Mouse (Mus musculus) ES-E14 (cell line): ENCODE measurements around the gene Msl1. TPM values are rescaled to one million over a fixed set of nuclear protein-coding genes. Genes with fewer than 3 reads are reported as not detected.

Source experiments
- DNase-seq: peaks from one replicate; pipeline ENCODE4 v3.0.0-alpha.2; 2013; ENCODE audit warnings: low read depth, low spot score
- H3K27ac ChIP-seq: 2 replicates; pipeline ENCODE4 v1.5.1; 2012; ENCODE audit warnings: low read depth, mild to moderate bottlenecking, low read length, moderate library complexity, mixed read lengths; ENCODE audit not compliant: poor library complexity, insufficient read depth, severe bottlenecking
- H3K36me3 ChIP-seq: 2 replicates; pipeline ENCODE4 v1.6.1; 2012; ENCODE audit warnings: mild to moderate bottlenecking, low read length, moderate library complexity, mixed read lengths; ENCODE audit not compliant: control insufficient read depth, poor library complexity, insufficient read depth, severe bottlenecking
- H3K4me1 ChIP-seq, 2 experiments: fragments of 150-350 bp in 1 of 2; sonication (generic) in 1 of 2; 2 replicates each; pipeline ENCODE4 v1.6.1; 2012; ENCODE audit warnings: low read length in 2 of 2, mild to moderate bottlenecking in 1 of 2, mixed read lengths in 1 of 2; ENCODE audit not compliant: control insufficient read depth in 2 of 2, insufficient read depth in 2 of 2, poor library complexity in 1 of 2
- H3K4me3 ChIP-seq, 2 experiments: fragments of 150-350 bp in 1 of 2; sonication (generic) in 1 of 2; 2 replicates each; pipeline ENCODE4 v1.5.1; 2012; ENCODE audit warnings: low read length in 2 of 2, low read depth in 1 of 2, mild to moderate bottlenecking in 1 of 2, mixed read lengths in 1 of 2; ENCODE audit not compliant: insufficient read depth in 1 of 2, poor library complexity in 1 of 2, severe bottlenecking in 1 of 2
- H3K9ac ChIP-seq: 2 replicates; pipeline ENCODE4 v1.6.1; 2012; ENCODE audit warnings: low read depth, mild to moderate bottlenecking, low read length, mixed read lengths; ENCODE audit not compliant: poor library complexity, insufficient read depth, severe bottlenecking
- H3K9me3 ChIP-seq: fragments of 150-350 bp; sonication (generic); 2 replicates; pipeline ENCODE4 v1.6.1; 2012; ENCODE audit warnings: low read depth, mild to moderate bottlenecking, low read length; ENCODE audit not compliant: control insufficient read depth, insufficient read depth
- CHD2 ChIP-seq: IDR thresholded peaks from 2 replicates; pipeline ENCODE4 v1.6.1; 2014; ENCODE audit warnings: mild to moderate bottlenecking, low read depth, low read length, inconsistent platforms
- HCFC1 ChIP-seq: IDR thresholded peaks from 2 replicates; pipeline ENCODE4 v1.6.1; 2012; ENCODE audit warnings: low read length, inconsistent platforms, borderline replicate concordance; ENCODE audit not compliant: insufficient read depth
- MAFK ChIP-seq: IDR thresholded peaks from 2 replicates; pipeline ENCODE4 v1.6.1; 2014; ENCODE audit warnings: mild to moderate bottlenecking, low read depth, low read length, inconsistent platforms; ENCODE audit not compliant: insufficient read depth
- ZC3H11A ChIP-seq: IDR thresholded peaks from 2 replicates; pipeline ENCODE4 v1.6.1; 2012; ENCODE audit warnings: low read depth, mild to moderate bottlenecking, inconsistent platforms, low read length, borderline replicate concordance
- ZNF384 ChIP-seq: IDR thresholded peaks from 2 replicates; pipeline ENCODE4 v1.6.1; 2012; ENCODE audit warnings: low read depth, low read length, inconsistent platforms
- in situ Hi-C, 2 experiments: fragments of 600-800 bp; cut with MboI; formaldehyde crosslinking; loops; one replicate each; pipeline ENCODE4 v1.15.1; 2025; ENCODE audit warnings: low sequenced_read_pairs in 2 of 2, inconsistent platforms in 1 of 2; ENCODE audit not compliant: unreplicated experiment in 2 of 2
- total RNA-seq: library from RNA; depleted of rRNA; stranded (reverse); fragments of 300-350 nt; gene quantifications from 2 replicates; pipeline ENCODE4 v1.2.3, GENCODE M21; 2012

The Msl1 gene
- total RNA-seq, 1 experiment: 27.1 TPM

DNA sequence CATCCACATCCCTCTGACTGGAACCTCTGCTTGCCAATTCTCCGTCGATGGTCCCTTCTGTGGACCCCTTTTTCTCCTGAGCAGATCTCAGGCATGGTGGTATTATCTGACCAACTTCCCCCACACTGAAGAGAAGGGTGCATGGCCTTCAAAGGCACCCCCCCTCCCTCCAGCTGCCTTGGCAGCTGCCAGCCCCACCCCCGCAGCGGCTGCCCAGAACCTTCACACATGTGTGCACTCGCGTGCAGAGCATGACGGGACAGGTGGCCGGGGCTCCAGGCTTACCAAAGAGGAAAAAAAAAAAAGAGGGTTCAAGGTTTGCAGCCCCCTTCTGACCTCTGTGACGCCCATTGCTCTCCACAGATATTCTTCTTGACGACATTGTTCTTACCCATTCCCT is 44.6 kb downstream of the Msl1 start:
- Histone ChIP-seq H3K9ac (no peak overlapping the region), H3K36me3 (no peaks in the 10 kb centered on the region), H3K27ac (no peak overlapping the region), H3K4me1 (peaks cover 4 to 15% of the 10 kb centered on the region in 2 experiments; a peak in 3 of 4 replicates), H3K9me3 (no peaks in the 10 kb centered on the region), H3K4me3 (no peak overlapping the region)
- in situ Hi-C loops: no loop called here
- DNase-seq: no peak
- TF ChIP-seq ZC3H11A: no peak
- TF ChIP-seq ZNF384: no peak
- no peak for TF ChIP-seq HCFC1
- no peak for TF ChIP-seq MAFK
- TF ChIP-seq CHD2: no peak

DNA sequence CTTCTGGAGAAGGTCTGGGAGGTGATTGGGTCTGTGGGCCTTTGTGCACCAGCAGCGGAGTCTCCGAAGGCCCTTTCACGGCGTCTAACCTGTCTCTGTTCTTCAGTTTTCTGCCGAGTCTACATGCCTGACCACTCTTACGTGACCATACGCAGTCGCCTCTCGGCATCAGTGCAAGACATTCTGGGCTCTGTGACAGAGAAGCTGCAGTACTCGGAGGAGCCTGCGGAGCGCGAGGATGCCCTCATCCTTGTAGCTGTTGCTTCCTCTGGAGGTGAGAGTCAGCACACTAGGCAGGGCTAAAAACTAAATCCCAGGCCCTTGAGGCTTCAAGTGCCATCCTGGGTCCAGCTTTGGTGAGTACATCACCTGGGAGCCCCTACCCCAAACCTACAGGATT is 50.7 kb downstream of the Msl1 start:
- no peaks in the 10 kb centered on the region for H3K36me3 ChIP-seq
- TF ChIP-seq HCFC1 (no peak), ZC3H11A (no peak), ZNF384 (no peak)
- no peaks in the 10 kb centered on the region for H3K9me3 ChIP-seq
- in situ Hi-C loops: no loop called here
- H3K4me1 ChIP-seq: peaks cover 4 to 20% of the 10 kb centered on the region in 2 experiments; a peak in 1 of 4 replicates
- H3K4me3 ChIP-seq: no peak overlapping the region
- H3K9ac ChIP-seq: peak overlapping the region; percentile 23; the same call in 1 of the 2 replicates
- peak overlapping the region; percentile 33; the same call in 1 of the 2 replicates for H3K27ac ChIP-seq
- no peak for DNase-seq

DNA sequence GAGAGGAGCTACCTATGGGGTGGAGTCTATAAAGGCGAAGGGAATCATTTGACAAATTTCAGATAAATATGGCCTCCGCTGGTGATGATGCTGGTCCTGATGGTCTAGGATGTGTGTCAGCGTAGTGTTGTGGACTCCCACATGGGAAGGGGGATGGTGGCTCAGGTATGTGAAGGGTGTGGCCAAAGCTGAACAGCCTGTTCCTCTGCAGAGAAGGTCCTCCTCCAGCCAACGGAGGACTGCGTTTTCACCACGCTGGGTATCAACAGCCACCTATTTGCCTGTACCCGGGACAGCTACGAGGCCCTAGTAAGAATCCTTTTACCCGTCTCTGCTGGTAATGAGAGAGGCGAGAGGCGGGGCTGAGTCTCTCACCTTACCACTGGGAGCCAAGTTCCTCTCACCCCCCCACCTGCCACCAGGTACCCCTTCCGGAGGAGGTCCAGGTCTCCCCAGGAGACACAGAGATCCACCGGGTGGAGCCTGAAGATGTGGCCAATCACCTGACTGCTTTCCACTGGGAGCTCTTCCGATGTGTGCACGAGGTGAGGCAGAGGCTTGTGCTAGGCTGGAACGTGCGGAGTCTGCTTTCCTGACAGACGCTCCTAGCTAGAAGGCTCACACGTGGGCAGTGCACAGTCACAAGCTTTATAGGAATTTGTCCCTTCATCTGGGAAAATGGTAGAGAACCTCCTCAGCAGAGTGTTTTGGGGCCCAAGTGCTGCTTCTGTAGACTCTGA is 51.7 kb downstream of the Msl1 start:
- Histone ChIP-seq H3K27ac (no peak overlapping the region), H3K36me3 (no peaks in the 10 kb centered on the region), H3K9me3 (no peaks in the 10 kb centered on the region), H3K4me1 (peaks cover 4 to 20% of the 10 kb centered on the region in 2 experiments; a peak in 1 of 4 replicates), H3K4me3 (no peak overlapping the region; a peak in 1 of 4 replicates), H3K9ac (peak overlapping the region; percentile 32; the same call in 1 of the 2 replicates)
- DNase-seq: no peak
- in situ Hi-C loops: no loop called here
- TF ChIP-seq ZNF384 (no peak), MAFK (no peak), ZC3H11A (no peak), CHD2 (no peak), HCFC1 (no peak)

DNA sequence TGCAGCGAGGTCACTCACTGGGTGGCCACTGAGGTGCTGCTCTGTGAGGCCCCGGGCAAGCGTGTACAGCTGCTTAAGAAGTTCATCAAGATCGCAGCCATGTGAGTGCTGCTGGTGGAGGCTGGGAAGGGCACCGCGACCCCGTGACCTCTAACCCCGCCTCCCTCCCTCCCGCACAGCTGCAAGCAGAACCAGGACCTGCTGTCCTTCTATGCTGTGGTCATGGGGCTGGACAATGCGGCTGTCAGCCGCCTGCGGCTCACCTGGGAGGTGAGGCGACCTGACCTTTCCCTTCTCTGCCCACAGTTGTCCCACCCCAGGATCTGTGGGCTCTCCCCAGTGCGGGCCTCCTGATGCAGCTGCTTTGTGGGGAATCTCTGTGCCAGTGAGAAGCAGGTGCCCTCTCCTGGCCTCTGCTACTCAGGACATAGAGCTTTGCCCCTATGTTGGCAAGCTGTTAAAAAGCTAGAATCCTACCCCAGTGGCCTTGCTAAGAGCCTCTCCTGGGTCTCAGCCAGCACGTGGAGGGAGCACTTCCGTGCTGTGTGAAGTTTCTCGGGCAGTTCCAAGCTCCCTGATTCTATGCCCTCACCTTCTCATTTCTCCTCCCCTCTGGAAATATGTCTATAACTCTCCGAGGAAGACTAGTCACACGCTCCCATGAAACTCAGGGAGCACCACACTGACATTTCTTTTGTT is 54.0 kb downstream of the Msl1 start:
- H3K4me1 ChIP-seq: peaks cover 4 to 20% of the 10 kb centered on the region in 2 experiments; a peak in 1 of 4 replicates
- no peak overlapping the region for H3K9ac ChIP-seq
- TF ChIP-seq MAFK (no peak), CHD2 (no peak), ZNF384 (no peak), HCFC1 (no peak), ZC3H11A (no peak)
- no peaks in the 10 kb centered on the region for H3K36me3 ChIP-seq
- no peak overlapping the region for H3K27ac ChIP-seq
- no peak for DNase-seq
- no peaks in the 10 kb centered on the region for H3K9me3 ChIP-seq
- in situ Hi-C loops: no loop called here
- peak overlapping the region; percentile 3 to 8; a peak in 2 of 4 replicates for H3K4me3 ChIP-seq
